Mouse (Mus musculus): ENCODE results near the gene Aida. TPM values are rescaled to one million over a fixed set of nuclear protein-coding genes. Genes with fewer than 3 reads are reported as not detected.

Aida gene
- 10 to 100 TPM; 22.2 to 36.6 TPM for polyA plus RNA-seq (2017; shearing (Covaris generic))

DNA sequence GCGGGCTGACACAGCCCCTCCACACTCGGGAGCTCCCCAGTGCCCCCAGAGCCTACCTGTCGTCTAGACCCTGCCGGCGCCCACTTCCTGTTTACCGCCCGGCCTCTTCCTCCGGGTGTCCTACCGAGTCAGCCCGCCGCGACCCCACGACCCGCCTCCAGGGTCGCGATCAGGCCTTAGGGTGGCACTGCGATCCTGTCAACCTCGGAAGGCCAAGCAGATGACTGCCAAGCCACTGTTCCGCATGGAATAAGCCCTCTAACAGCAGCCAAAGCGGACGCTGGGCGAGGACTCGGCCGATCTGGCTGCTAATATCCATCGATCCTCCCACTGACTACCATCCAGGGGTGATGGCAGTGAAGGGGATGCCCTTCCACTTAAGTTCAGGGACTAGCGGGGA is at the start of gene Aida:
TSS of gene Aida (plus strand) at position 126 of the 400 bp plus-strand sequence.

DNA sequence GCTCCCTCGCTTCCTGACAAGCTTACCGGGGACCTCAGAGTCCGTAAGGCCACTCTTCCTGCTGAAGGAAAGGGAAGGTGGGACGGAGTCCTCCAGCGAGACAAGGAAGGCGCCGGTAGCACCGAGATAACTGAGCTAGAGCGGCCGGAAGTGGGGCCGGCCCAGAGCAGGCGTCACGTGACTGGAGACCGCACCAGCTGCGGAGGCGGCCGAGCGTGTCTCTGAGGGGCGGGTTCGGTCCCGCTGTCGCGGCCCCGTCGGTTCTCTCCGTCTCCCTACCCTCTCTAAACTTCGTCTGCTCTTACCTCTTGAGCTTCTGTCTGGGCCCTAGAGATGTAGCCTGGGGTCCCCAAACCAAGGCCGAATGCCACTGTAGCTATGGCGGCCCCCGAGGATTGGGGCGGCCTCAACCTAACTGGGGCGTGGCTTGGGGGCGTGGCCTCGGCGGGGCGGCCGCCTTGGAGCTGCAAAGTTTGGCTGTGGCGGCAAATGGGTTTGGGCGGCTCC is 540 bp downstream of the Aida start, which contains the start of gene Brox:
TSS of gene Brox (minus strand) at position 393 of the 507 bp plus-strand sequence.

GRCm38 (mm10) chr1:183369427-183370014 is 73.1 kb downstream of the Aida start, which contains the start of gene Mia3:
TSS of gene Mia3 (minus strand) at chr1:183369553.

Other genes starting within 250 kb of the Aida start
- 10 to 100 TPM; 16.5 to 25.1 TPM for gene Disp1, start 75.1 kb upstream of the Aida start, polyA plus RNA-seq (2017; shearing (Covaris generic))
- gene Brox, start 679 bp downstream of the Aida start, polyA plus RNA-seq (2017; shearing (Covaris generic)): 10 to 100 TPM; 56.4 to 66.3 TPM
- gene Mia3, start 73.0 kb downstream of the Aida start, polyA plus RNA-seq (2017; shearing (Covaris generic)): 100 to 1,000 TPM; 123 to 134 TPM
- 10 to 100 TPM; 14.0 to 21.6 TPM for gene Taf1a, start 92.4 kb downstream of the Aida start, polyA plus RNA-seq (2017; shearing (Covaris generic))
- gene Hhipl2, start 121.6 kb downstream of the Aida start, polyA plus RNA-seq (2017; shearing (Covaris generic)): under 1 TPM in 1 of 2 experiments, not detected in 1; 0.15 TPM